Mouse (Mus musculus): Measurements from ENCODE around the gene Col6a6. TPM values are rescaled to one million over a fixed set of nuclear protein-coding genes. Genes with fewer than 3 reads are reported as not detected.
A peak's percentile ranks its signal among the peaks of the same experiment; 100 is the strongest.

The Col6a6 gene
- total RNA-seq, 2 experiments from 2014 or later, result 14.2 to 15.5 TPM

DNA sequence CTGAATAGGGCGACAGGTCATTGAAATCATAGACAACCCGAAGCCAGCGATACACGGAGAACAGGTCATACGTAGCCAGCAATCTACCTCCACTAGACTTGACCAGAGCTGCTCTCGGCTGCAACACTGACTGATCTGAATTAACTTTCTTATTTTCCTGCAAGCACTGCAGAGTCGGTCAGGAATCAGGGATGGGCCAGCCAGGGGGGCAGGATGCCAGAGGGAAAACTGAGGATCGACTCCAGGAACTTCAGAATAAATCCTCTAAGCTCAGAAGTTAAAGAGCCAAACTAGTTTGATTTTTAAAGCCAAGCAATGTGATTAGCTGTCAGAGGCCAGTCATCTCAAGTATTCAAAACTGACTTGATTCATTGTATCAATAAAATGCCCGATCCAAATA is 88.5 kb downstream of the Col6a6 start:
- no peak for DNase-seq (ENCODE audit: low spot score in 2 of 2)

DNA sequence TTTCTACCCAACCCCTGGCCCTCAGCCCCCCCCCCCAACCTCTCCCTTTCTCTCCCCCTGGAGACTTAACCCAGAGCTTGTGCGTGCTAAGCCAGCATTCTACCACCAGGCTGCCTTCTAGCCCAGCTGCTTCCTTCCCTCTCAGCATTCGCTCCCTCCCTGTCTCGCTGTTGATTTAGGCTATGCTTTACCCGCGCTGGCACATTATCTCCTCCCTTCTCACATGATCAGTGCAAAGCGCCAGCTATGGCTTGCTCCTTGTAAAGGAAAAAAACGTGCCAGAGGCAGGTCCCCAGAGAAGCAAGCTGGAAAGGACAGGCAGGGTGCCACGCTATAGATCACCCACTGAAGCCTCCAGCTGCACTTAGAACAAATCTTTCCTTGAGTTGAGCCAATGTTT is 90.5 kb downstream of the Col6a6 start:
- no peak for DNase-seq (ENCODE audit: low spot score in 2 of 2)

DNA sequence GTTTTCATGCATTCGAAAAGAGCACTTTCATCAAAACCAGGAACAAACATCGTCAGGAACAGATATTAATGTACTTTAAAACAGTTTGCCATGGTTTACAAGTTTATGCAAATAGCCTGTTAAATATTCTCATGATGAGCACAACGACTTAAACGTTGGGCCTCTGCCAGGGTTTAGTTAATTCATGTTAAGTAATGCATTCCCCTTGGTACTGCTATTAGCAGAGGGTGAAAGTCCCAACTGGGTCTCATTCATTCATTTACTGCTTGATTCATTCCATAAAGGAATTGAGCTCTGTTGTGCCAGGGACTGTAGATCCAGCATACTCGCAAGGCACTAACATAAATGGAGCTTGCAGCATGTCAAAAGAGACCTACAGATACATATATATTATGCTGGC is 92.8 kb downstream of the Col6a6 start:
- DNase-seq (ENCODE audit: low spot score in 2 of 2), result no peak

DNA sequence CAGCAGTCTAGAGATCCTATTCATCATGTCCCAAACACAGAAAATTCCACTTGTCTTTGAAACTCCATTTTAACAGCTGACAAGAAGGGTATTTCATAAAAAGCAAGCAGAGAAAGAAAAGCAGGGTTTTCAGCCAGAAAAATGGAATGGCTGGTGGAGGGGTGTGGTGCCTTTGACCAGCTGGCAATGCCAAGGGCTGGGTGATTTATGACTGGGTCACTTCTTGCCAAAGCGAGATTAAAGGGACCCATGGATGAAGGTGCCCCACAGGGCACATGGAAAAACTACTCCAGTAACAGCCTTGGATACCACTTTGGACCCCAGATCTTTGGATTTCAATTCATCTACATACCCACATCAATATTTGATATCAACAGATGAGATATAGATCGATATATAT is 93.3 kb downstream of the Col6a6 start:
- DNase-seq (ENCODE audit: low spot score in 2 of 2), result no peak

DNA sequence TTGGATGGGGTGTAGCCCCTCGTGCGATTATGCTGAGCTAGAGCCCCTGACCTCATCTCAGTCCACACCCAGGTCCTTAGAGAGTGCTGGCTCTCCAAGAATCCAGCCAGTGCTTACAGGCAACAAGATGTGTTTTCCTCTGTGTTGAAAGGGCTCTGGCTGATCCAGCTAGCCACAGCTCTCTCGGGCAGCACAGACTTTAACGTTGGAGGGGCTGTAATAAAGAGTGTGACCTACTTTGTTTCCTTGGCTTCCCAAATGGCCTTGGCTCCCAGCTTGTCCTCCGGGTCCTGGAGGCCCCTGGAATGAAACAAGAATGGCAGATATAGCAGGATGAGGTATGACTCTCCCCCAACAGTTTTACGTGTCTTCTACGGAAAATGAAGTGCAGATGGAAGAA is 96.0 kb downstream of the Col6a6 start:
- DNase-seq (ENCODE audit: low spot score in 2 of 2), result no peak

DNA sequence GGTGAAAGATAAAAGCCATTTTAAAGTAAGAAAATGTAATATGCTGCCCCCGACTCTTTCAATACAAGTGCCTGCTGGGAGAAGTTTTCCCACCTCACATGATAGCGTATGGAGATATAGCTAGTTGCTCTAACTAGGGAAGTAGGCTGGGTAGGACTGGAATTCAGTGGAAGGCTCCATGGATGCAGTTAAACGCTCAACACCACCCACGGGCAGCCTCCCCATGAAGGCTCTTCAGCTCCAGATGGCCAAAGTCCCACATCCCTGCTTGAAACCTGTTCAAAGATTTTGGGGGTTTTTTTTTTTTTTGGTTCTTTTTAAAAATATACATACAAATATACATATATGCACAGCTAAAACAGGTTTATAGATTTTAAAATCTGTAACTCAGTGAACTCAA is 107.5 kb downstream of the Col6a6 start:
- no peak for DNase-seq (ENCODE audit: low spot score in 2 of 2)

DNA sequence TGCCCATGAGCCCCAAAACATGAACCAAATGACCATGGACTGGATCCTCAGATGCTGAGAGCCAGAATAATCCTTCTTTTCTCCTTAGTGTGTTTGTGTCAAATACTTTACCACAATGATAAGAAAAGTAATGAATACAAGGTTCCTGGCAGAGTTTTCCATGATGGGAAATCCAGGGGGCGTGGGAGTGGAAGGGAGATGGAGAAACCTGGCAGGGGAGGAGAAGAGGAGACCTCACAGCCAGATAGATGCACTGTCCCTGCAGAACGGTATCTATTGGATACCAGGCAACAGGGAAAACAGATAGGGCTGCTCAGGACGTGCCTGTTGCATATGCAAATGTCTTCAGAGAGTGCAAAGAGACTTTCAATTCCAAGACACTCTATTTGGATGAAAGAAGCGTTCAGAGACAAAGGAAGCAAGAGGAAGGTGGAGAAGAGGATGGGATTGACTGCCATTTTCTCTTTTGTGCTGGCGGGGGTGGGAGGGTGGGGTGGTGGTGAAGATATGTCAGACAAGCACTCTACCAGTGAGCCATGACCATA is 108.0 kb downstream of the Col6a6 start:
- DNase-seq (ENCODE audit: low spot score in 2 of 2), result no peak

DNA sequence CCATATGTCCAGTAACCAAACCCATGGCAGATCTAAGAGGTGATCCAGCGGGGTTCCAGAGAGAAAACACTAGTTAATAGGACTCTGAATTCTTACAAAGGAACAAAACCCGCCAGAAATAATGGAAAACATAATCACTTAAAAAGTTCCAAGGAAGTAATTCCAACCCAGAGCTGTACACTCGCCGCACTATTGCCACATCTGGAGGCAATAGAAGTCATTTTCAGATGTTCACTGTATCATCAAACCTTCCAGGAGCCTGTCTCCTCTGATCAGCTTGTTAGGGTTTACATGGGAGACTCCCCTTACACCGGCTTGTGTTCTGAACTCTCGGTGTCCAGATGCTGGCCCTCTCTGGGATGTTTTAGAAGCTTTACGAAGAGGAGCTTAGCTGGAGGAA is 108.6 kb downstream of the Col6a6 start:
- no peak for DNase-seq (ENCODE audit: low spot score in 2 of 2)

DNA sequence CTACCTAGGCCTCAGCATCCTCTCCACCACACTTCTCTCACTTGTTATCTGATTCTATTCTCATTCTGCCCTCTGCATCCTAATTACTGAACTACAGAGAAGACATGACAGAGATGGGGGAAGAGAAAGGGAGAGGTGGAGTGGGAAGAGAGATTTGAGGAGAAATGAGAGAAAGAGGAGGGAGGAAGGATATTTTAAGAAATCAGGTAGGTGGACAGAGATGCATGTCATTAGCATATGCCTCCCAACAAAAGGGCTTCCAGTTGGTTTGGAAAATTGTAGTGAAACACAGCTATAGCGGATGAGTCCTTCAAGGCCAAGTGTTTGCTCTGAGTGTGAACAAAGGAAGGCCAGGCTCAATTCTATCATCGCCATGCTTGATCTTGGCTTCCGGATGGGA is 115.9 kb downstream of the Col6a6 start:
- DNase-seq (ENCODE audit: low spot score in 2 of 2), result no peak

DNA sequence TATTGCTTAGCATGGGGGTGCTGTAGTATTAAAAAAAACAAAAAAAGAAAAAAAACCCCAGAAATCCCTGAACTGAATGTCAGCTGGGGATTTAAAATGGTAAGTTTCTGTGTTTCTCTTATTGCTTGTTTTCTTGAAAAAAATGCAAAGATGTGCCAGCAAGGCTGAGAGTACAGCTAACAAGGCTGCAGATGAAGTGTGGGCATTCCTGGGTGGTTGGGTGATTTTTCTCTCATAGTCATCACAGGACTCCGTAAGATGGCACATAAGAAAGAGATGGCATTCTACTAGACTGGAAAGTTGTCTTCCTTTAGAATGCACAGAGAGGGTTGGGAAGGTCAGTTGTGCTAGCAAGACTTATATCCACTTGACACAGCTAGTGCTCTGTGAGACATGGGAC is 122.9 kb downstream of the Col6a6 start:
- no peak for DNase-seq (ENCODE audit: low spot score in 2 of 2)

DNA sequence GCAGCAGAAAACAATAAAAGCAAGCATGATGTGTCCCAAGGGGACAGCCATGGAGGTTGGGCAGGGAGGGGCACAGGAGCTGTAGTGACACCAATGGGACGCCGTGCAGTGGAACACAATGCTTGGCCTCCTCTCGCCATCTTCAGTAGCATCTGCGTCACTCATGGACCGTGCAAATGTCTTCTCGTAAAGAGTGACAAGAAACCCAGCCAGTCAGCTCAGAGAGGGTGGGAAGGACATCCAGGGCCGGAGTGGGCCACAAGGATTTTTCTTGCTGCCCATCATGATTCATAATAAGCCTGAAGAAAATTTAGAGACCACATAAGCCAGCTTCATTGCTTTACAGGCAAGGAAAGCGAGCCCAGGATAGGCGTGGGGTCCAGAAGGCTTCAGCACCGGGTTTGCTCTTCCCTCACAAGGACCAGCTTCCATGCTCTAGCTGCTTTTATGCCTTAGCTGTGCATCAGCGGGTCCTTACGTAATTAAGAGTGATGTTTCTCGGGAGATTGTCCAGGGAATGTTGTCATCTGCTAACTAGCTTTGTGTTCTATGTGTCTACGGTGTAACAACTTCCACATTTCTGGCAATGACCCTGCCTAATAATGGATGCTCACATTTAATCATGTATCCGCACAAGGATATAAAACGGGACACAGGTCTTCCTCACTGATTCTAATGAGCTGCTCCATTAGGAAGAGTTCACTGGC is 123.6 kb downstream of the Col6a6 start:
- DNase-seq (ENCODE audit: low spot score in 2 of 2), result no peak

DNA sequence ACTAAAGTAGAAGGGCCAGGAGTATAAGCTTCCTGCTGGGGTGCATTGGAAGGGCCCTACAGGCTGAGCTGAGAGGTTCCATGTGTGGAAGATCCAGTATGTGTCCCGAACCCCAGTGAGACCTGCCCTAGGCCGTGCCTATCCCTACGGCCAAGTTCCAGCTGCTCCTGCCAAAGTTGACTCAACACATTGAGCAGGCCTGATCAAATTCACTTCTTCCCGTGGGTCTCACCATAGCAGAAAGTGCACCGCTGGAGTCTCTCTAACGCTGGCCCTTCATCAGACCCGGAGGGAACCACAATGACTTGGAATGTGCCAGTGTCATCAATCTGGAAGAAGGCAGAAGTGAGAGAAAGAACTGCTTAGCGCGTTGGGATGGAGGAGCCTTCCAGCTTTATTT is 126.0 kb downstream of the Col6a6 start:
- no peak for DNase-seq (ENCODE audit: low spot score in 2 of 2)

DNA sequence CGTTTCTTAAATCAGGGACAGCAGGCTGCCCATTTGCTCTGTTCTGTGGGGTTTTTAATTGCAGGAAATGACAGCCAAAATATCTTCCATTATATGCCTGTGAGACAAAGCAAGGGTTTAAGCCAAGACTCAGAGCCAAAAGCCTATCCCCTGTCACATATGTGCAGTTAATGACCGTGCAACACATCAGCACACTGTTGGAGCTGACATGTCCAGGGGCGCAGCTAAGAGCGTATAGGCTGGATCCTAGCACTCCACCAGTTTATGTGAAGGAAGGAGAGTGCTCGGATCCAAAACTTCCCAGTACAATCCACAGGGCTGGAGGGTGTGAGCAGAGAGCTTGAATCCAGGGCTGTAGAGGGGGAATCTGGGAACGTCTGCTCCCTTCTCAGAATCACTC is 127.3 kb downstream of the Col6a6 start:
- DNase-seq (ENCODE audit: low spot score in 2 of 2), result no peak

DNA sequence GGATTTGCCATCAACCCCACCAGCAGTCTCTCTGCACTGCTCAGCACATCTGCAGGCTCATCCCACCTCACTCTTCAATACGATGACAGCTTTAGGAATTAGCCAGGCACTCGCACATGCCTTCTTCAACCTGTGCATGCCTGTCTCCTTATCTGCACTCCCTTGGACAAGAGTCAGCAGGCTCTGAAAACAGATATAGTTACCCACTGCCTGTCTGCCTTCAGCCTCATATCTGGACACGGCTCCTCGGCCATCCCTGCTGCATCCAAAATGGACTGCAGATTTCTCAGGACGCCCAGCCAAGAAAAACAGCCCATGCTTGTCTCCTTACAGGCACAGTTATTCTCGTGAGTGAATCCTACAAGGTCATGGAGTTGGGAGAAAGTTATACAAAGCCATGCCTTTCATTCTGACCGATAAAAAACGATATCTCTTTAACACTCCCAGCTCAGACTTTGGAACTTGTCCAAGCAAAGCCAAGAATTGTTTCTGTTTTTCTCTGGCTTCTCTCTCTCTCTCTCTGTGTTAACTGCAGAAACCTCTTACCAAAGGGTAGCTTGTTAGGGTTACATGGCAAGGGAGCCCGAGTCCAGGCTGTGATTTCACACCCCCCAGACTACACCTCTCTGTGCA is 130.1 kb downstream of the Col6a6 start:
- no peak for DNase-seq (ENCODE audit: low spot score in 2 of 2)

DNA sequence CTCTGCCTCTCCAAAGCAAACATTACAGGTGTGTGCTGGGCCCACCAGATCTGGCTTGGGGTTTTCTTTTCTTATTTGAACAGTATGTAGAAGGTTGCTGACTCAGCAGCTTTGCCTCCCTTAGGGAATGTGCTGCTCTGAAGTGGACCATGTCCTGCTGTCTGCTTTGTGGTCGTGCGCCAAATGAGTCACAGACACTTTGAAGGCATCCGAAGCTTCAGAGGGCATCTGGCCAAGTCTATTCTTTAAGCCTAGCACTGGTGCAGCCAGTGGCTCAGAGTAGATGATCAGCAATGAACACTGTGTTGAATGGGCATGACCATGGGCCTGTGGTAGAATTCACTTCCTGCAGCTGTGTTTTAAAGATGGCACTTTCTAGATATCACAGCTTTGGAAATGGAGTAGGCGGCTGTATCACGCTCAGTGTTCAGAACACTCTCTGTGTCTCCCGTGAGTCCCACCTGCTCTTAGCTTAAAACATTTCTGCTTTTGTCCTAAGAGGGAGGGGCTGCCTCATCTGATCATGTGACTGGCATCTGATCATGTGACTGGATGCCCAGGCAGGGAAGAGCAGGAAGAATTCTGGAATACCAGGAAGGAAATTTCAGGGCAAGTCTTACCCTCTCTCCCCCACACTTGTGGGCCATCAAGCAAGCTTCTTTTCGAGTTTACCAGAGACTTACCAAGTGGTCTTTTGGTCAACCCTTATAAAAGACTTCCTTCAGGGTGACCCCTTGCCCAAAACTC is 131.0 kb downstream of the Col6a6 start:
- peak in 1 of 2 experiments; percentile 9 for DNase-seq (ENCODE audit: low spot score in 2 of 2)

DNA sequence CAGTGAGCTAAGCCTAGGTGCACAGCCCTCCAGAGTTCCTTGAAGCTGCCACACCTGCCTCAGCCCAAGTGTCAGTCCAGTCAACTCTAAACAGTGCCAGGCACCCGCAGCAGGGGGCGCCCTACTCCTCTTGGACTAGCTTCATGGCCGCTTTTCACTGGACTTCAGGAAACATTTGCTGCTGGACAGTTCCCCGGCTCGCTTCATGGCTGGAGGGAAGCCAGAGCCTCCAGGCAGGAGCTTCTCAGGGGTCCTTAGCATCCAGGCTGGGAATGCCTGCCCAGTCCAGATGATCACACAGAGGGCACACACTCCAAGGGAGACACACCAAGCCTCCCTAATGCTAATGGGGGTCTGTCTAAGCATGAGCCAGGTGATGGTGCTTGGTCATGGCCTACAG is 134.1 kb downstream of the Col6a6 start:
- peak; percentile 73 to 85 for DNase-seq (ENCODE audit: low spot score in 2 of 2)

DNA sequence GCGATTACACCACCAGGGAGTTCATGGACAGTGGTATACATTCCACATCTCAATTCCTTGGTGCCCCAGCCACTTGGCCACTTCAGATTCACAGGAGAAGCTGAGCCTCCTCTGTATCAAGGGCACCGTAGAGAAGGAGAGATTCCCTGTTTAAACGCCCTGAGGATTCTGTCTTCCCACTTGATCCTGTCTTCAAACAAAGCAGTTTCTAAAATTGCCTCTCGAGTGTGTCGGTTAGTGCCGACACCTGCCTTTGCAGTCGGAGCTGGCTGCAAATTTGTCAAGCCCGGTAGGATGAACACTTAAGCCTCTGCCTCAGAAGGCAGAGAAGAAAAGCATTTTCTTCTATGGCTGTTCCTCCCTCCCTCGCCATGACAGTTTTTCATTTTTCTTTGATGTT is 134.9 kb downstream of the Col6a6 start:
- no peak for DNase-seq (ENCODE audit: low spot score in 2 of 2)

DNA sequence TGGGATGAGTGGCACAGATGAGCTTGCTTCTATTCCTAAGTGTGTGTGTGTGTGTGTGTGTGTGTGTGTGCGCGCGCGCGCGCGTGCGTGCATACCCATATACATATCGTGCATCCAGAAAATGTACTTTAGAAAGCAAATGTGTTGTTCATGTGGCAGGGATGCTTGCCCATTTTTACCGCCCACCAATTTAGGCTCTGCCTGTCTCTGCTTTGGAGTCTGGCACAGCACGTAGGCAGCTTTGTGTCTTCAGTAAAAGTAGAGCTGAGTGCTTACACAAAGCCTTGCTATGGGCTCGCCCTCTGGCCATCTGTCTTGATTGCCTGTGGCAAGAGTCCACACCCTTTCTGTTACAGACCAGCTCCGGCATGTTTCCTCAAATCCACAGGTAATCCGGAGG is 135.5 kb downstream of the Col6a6 start:
- DNase-seq (ENCODE audit: low spot score in 2 of 2), result no peak

DNA sequence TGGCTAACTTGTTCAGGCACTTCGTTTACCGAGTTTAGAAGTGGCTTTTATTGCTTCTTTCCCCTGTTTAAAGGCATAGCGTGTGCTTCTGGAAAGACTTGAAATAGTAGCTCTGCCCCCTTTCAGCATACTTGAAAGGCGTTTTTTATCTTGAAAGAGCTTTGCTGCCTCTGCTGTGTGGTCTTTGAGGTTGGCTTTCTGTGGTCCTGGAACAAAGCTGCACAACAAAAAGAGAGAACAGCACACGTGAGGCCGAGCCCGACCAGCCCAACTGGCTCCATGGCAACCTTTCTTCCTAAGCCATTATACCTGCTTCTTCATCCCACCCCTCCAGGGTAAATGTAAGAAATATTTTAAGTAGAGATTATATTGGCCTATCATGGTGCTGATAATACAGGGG is 138.5 kb downstream of the Col6a6 start:
- no peak for DNase-seq (ENCODE audit: low spot score in 2 of 2)

DNA sequence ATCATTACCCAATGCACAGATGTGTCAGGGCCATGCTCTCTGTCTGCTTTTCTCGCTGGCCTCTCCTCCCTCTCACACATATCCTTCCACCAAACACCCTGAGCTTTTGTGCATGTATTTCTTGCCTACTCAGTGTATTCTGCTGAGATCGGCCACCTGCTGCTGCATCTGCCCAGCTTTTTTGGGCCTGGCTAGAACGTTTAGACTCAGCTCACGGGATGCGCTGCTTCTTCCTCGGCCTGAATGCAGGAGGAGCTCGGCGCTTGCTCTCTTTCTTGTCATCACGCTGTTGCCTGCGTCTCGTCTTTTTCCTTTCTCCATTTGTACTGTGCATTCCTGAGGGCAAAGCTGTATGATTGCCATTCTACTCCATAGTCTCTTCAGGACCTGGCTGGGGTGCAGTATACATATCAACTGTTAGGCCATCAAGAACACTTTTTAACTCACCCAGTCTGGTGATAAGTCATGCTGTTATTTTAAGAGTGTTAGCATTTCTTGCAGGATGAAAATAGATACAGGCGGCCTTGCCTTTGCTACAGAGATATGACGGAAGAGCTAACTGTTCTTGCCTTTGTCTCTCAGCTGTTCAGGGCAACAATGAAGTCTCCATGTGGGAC is 143.3 kb downstream of the Col6a6 start:
- no peak for DNase-seq (ENCODE audit: low spot score in 2 of 2)

DNA sequence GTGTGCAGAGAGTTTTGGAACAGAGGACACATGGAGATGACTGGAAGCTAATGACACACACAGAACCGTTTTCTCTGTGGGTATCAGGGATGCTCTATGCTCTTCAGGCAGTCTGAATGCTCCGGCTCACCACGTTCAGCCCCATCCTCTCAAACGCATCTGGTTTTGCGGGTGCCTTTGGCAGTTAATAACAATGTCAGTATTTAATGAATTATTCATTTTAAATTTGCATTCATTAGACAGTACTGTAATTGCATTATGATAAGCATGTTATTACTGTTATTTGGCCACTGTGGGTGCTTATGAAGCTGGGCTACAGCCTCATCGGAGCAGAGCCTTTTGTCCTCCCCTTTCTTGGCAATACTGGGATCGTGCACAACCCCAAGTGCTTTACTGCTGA is 146.6 kb downstream of the Col6a6 start:
- no peak for DNase-seq (ENCODE audit: low spot score in 2 of 2)

DNA sequence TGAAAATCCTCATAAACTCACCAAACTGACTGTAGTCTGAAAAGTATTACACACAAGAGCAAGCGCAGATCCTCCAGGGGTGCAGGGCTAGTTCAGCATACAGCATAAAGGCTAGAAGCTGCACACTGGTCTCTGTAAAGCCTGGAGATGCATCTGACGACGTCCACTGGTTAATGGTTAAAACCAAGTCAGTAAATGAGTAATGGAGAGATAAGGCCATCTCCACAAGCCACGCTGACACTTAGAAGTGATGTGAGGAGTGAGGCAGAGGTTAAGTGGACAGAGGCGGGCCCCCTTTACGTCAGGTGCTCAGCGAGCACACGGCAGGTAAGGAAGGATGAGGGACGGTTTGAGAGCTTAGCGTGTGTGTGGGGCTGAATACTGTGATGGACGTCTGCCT is 152.0 kb downstream of the Col6a6 start:
- no peak for DNase-seq (ENCODE audit: low spot score in 2 of 2)
